Mouse (Mus musculus): ENCODE measurements around the gene Ltbp1. TPM values are rescaled to one million over a fixed set of nuclear protein-coding genes. Genes with fewer than 3 reads are reported as not detected.

The Ltbp1 gene
- total RNA-seq, 2 experiments from 2014 or later = 38.5 to 43.3 TPM

GRCm38 (mm10) chr17:75004820-75005219 lies 548 bp upstream of the Ltbp1 start:
- DNase-seq = peak; percentile 77 to 91

- DNase-seq = peak; percentile 47 to 73
These were observed 615 bp downstream of the Ltbp1 start for GRCm38 (mm10) chr17:75005685-75006680.

- DNase-seq = no peak
These were observed 5.6 kb downstream of the Ltbp1 start for GRCm38 (mm10) chr17:75010955-75011354.

GRCm38 (mm10) chr17:75013211-75013610 lies 7.8 kb downstream of the Ltbp1 start:
- no peak for DNase-seq

- DNase-seq = peak; percentile 45 to 64
These were observed 8.5 kb downstream of the Ltbp1 start for GRCm38 (mm10) chr17:75013868-75014267.

- no peak for DNase-seq
These were observed 9.4 kb downstream of the Ltbp1 start for GRCm38 (mm10) chr17:75014601-75015356.

GRCm38 (mm10) chr17:75015546-75015945 lies 10.2 kb downstream of the Ltbp1 start:
- DNase-seq = no peak

GRCm38 (mm10) chr17:75017423-75017822 lies 12.1 kb downstream of the Ltbp1 start:
- DNase-seq = no peak

- DNase-seq = peak in 1 of 2 experiments; percentile 41
These were observed 12.8 kb downstream of the Ltbp1 start for GRCm38 (mm10) chr17:75018142-75018541.

GRCm38 (mm10) chr17:75020026-75020425 lies 14.7 kb downstream of the Ltbp1 start:
- no peak for DNase-seq

GRCm38 (mm10) chr17:75020619-75021018 lies 15.3 kb downstream of the Ltbp1 start:
- DNase-seq = no peak

- peak; percentile 87 to 88 for DNase-seq
These were observed 22.2 kb downstream of the Ltbp1 start for GRCm38 (mm10) chr17:75027358-75028131.

- DNase-seq = no peak
These were observed 28.0 kb downstream of the Ltbp1 start for GRCm38 (mm10) chr17:75033356-75033755.

GRCm38 (mm10) chr17:75033872-75034615 lies 28.7 kb downstream of the Ltbp1 start:
- no peak for DNase-seq

- DNase-seq = no peak
These were observed 31.5 kb downstream of the Ltbp1 start for GRCm38 (mm10) chr17:75036881-75037280.

GRCm38 (mm10) chr17:75039017-75039416 lies 33.6 kb downstream of the Ltbp1 start:
- DNase-seq = no peak

GRCm38 (mm10) chr17:75049366-75049969 lies 44.1 kb downstream of the Ltbp1 start:
- DNase-seq = no peak

GRCm38 (mm10) chr17:75051440-75051925 lies 46.1 kb downstream of the Ltbp1 start:
- no peak for DNase-seq

GRCm38 (mm10) chr17:75055235-75055634 lies 49.9 kb downstream of the Ltbp1 start:
- DNase-seq = no peak

- no peak for DNase-seq
These were observed 50.6 kb downstream of the Ltbp1 start for GRCm38 (mm10) chr17:75055961-75056360.

- DNase-seq = no peak
These were observed 51.3 kb downstream of the Ltbp1 start for GRCm38 (mm10) chr17:75056631-75057030.

Data from heart, adult 18-20 months (tissue).